Mouse (Mus musculus): ENCODE measurements around the gene Slc11a2.
"Not testable (repeated sequence)": the region's sequence is repeated elsewhere in the genome, so short reads cannot be mapped to it uniquely, and the experiment has no call there.

The Slc11a2 gene

DNA sequence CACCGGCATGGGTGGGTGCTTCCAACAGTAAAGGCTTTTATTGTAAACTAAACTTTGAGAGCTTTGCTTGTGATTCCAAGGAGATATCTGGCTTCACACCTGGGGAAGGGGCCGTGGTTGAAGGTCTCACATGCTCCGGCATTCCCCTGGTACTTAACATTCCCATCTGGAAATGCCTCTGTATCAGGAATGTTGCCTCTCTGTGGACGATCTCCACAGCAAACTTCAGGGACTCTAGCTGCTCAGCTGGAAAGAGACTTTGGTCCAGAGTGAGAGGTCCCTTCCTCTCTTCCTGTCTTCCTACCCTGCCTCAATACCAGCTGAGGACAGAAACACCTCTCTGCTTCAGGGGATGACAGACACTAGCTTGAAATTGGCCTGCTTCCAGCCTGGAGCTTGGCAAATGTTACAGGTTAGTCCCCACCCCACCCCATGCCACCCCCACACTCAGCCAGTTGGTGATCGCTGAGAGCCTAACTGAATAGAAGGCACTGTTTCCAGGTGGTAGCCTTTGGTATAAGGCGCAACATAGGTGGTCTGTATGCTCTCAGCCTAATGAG is 73.3 kb downstream of the Slc11a2 start:
- no peak for DNase-seq (ENCODE audit: low read depth)

GRCm38 (mm10) chr15:100349496-100349895 is 75.4 kb downstream of the Slc11a2 start:
- DNase-seq (ENCODE audit: low read depth), result no peak

DNA sequence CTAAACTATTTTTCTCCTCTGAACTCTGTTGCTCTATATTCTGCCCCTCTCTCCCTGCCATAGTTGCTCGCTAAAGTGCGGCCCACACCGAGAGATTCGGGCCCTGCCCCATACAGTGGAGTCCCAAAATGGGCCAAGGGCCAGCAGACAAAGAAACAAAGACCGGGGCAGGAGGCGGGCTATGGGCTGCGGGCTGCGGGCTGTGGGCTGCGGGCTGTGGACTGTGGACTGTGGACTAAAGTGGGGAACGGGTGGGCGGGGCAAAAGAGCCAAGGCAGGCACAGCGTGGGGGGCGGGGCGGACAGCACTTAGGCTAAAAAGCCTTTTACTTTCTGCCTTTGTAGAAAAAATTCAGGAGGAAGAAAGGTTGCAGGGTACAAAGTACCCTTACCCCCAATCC is 78.1 kb downstream of the Slc11a2 start:
- DNase-seq (ENCODE audit: low read depth), result no peak

- no peak for DNase-seq (ENCODE audit: low read depth)
Observed at GRCm38 (mm10) chr15:100345484-100345883, 79.4 kb downstream of the Slc11a2 start.

- not testable (repeated sequence) for DNase-seq (ENCODE audit: low read depth)
Observed at GRCm38 (mm10) chr15:100341314-100341980, 83.4 kb downstream of the Slc11a2 start.
